Mouse (Mus musculus): ENCODE data around the gene Vcp. TPM values are rescaled to one million over a fixed set of nuclear protein-coding genes. Genes with fewer than 3 reads are reported as not detected.

Gene Vcp
- polyA plus RNA-seq, 1 experiment from 2014 or later: 519 TPM

GRCm38 (mm10) chr4:42954297-42954696 is 46.0 kb downstream of the Vcp start:
- Histone ChIP-seq H3K27me3 (ENCODE audit: control insufficient read depth, insufficient read depth, low read depth, low read length) (no peaks in the 10 kb centered on the region), H3K4me2 (ENCODE audit: low read depth, low read length) (no peak overlapping the region), H3K36me3 (ENCODE audit: control insufficient read depth, insufficient read depth, low read length) (peaks cover 10% of the 10 kb centered on the region), H3K4me1 (replicated peaks; ENCODE audit: control insufficient read depth, insufficient read depth, low read length) (peaks cover 7% of the 10 kb centered on the region), H3K27ac (ENCODE audit: low read length) (no peak overlapping the region), H3K9ac (ENCODE audit: low read length) (no peak overlapping the region), H3K9me3 (ENCODE audit: control insufficient read depth, low read length) (no peaks in the 10 kb centered on the region), H3K4me3 (ENCODE audit: low read length) (no peak overlapping the region)
- WGBS: 13% methylated on average over 10 of the region's 10 CpGs
- no peak for ATAC-seq (ENCODE audit: low read depth)

- WGBS: 35% methylated on average over 10 of the region's 10 CpGs
Measured at GRCm38 (mm10) chr4:42953435-42954094, 46.7 kb downstream of the Vcp start.

GRCm38 (mm10) chr4:42952563-42952962 is 47.7 kb downstream of the Vcp start:
- Histone ChIP-seq H3K9ac (ENCODE audit: low read length) (no peak overlapping the region), H3K27ac (ENCODE audit: low read length) (no peak overlapping the region)

More at GRCm38 (mm10) chr4:42953435-42954094, 46.7 kb downstream of the Vcp start:
- Histone ChIP-seq H3K4me3 (ENCODE audit: low read length) (no peak overlapping the region), H3K36me3 (ENCODE audit: control insufficient read depth, insufficient read depth, low read length) (peaks cover 10% of the 10 kb centered on the region), H3K4me1 (replicated peaks; ENCODE audit: control insufficient read depth, insufficient read depth, low read length) (peaks cover 11% of the 10 kb centered on the region), H3K9ac (ENCODE audit: low read length) (no peak overlapping the region), H3K9me3 (ENCODE audit: control insufficient read depth, low read length) (no peaks in the 10 kb centered on the region), H3K27me3 (ENCODE audit: control insufficient read depth, insufficient read depth, low read depth, low read length) (no peaks in the 10 kb centered on the region), H3K27ac (ENCODE audit: low read length) (no peak overlapping the region), H3K4me2 (ENCODE audit: low read depth, low read length) (no peak overlapping the region)
- no peak for ATAC-seq (ENCODE audit: low read depth)

GRCm38 (mm10) chr4:42951206-42952195 is 48.8 kb downstream of the Vcp start:
- Histone ChIP-seq H3K4me1 (replicated peaks; ENCODE audit: control insufficient read depth, insufficient read depth, low read length) (peaks cover 11% of the 10 kb centered on the region), H3K9me3 (ENCODE audit: control insufficient read depth, low read length) (no peaks in the 10 kb centered on the region), H3K4me2 (ENCODE audit: low read depth, low read length) (no peak overlapping the region), H3K27me3 (ENCODE audit: control insufficient read depth, insufficient read depth, low read depth, low read length) (peaks cover 7% of the 10 kb centered on the region; the same call in 1 of the 2 replicates), H3K9ac (ENCODE audit: low read length) (no peak overlapping the region), H3K27ac (ENCODE audit: low read length) (no peak overlapping the region), H3K36me3 (ENCODE audit: control insufficient read depth, insufficient read depth, low read length) (0 out of 2 replicates have a peak, but pooled peaks cover 3% of the 10 kb centered on the region), H3K4me3 (ENCODE audit: low read length) (no peak overlapping the region)
- no peak for ATAC-seq (ENCODE audit: low read depth)
- WGBS: 62% methylated on average over 11 of the region's 11 CpGs

More at GRCm38 (mm10) chr4:42952563-42952962, 47.7 kb downstream of the Vcp start:
- H3K4me2 ChIP-seq (ENCODE audit: low read depth, low read length): no peak overlapping the region
- peaks cover 11% of the 10 kb centered on the region for H3K4me1 ChIP-seq (replicated peaks; ENCODE audit: control insufficient read depth, insufficient read depth, low read length)
- 83% methylated on average over 7 of the region's 7 CpGs for WGBS
- H3K4me3 ChIP-seq (ENCODE audit: low read length): no peak overlapping the region
- ATAC-seq (ENCODE audit: low read depth): no peak
- H3K9me3 ChIP-seq (ENCODE audit: control insufficient read depth, low read length): no peaks in the 10 kb centered on the region
- H3K27me3 ChIP-seq (ENCODE audit: control insufficient read depth, insufficient read depth, low read depth, low read length): peaks cover 5% of the 10 kb centered on the region; the same call in 1 of the 2 replicates
- H3K36me3 ChIP-seq (ENCODE audit: control insufficient read depth, insufficient read depth, low read length): peaks cover 7% of the 10 kb centered on the region

- peak overlapping the region; percentile 91 for H3K9ac ChIP-seq (ENCODE audit: low read length)
- WGBS: 1% methylated on average over 7 of the region's 27 CpGs
- H3K27ac ChIP-seq (ENCODE audit: low read length): peak overlapping the region; percentile 87
- H3K9me3 ChIP-seq (ENCODE audit: control insufficient read depth, low read length): no peaks in the 10 kb centered on the region
- H3K4me2 ChIP-seq (ENCODE audit: low read depth, low read length): peak overlapping the region; percentile 74
- 0 out of 2 replicates have a peak, but pooled peaks cover under 1% of the 10 kb centered on the region for H3K36me3 ChIP-seq (ENCODE audit: control insufficient read depth, insufficient read depth, low read length)
- peak; percentile 86 for ATAC-seq (ENCODE audit: low read depth)
- H3K27me3 ChIP-seq (ENCODE audit: control insufficient read depth, insufficient read depth, low read depth, low read length): peaks cover 7% of the 10 kb centered on the region; the same call in 1 of the 2 replicates
- H3K4me3 ChIP-seq (ENCODE audit: low read length): peak overlapping the region; percentile 82
- H3K4me1 ChIP-seq (replicated peaks; ENCODE audit: control insufficient read depth, insufficient read depth, low read length): peaks cover 11% of the 10 kb centered on the region
Measured at GRCm38 (mm10) chr4:42950065-42950558, 50.2 kb downstream of the Vcp start.

GRCm38 (mm10) chr4:42949676-42950051 is 50.6 kb downstream of the Vcp start, which contains the start of gene Dnajb5:
Gene Dnajb5, plus strand, starts transcription at chr4:42949814.
- under 1% methylated on average over 37 of the region's 39 CpGs for WGBS
- Histone ChIP-seq H3K9me3 (ENCODE audit: control insufficient read depth, low read length) (no peaks in the 10 kb centered on the region), H3K4me2 (ENCODE audit: low read depth, low read length) (peak within 1 kb of the TSS; percentile 74), H3K4me3 (ENCODE audit: low read length) (peak within 1 kb of the TSS; percentile 82), H3K4me1 (replicated peaks; ENCODE audit: control insufficient read depth, insufficient read depth, low read length) (peaks cover 11% of the 10 kb centered on the region), H3K36me3 (ENCODE audit: control insufficient read depth, insufficient read depth, low read length) (no peaks in the 10 kb centered on the region), H3K9ac (ENCODE audit: low read length) (peak within 1 kb of the TSS; percentile 91), H3K27me3 (ENCODE audit: control insufficient read depth, insufficient read depth, low read depth, low read length) (peaks cover 7% of the 10 kb centered on the region; the same call in 1 of the 2 replicates), H3K27ac (ENCODE audit: low read length) (peak within 1 kb of the TSS; percentile 87)
- peak; percentile 98 for ATAC-seq (ENCODE audit: low read depth)

GRCm38 (mm10) chr4:42949051-42949675 is 51.1 kb downstream of the Vcp start:
- Histone ChIP-seq H3K4me3 (ENCODE audit: low read length) (peak overlapping the region; percentile 82), H3K36me3 (ENCODE audit: control insufficient read depth, insufficient read depth, low read length) (no peaks in the 10 kb centered on the region), H3K4me2 (ENCODE audit: low read depth, low read length) (peak overlapping the region; percentile 74), H3K27ac (ENCODE audit: low read length) (0 out of 2 replicates have a peak overlapping the region, but pooled peaks have one; percentile 32), H3K9me3 (ENCODE audit: control insufficient read depth, low read length) (no peaks in the 10 kb centered on the region), H3K9ac (ENCODE audit: low read length) (no peak overlapping the region; the same call in 1 of the 2 replicates), H3K27me3 (ENCODE audit: control insufficient read depth, insufficient read depth, low read depth, low read length) (peaks cover 7% of the 10 kb centered on the region; the same call in 1 of the 2 replicates), H3K4me1 (replicated peaks; ENCODE audit: control insufficient read depth, insufficient read depth, low read length) (peaks cover 11% of the 10 kb centered on the region)
- WGBS: 10% methylated on average over 14 of the region's 14 CpGs
- no peak for ATAC-seq (ENCODE audit: low read depth)

GRCm38 (mm10) chr4:42948527-42948926 is 51.8 kb downstream of the Vcp start:
- Histone ChIP-seq H3K27ac (ENCODE audit: low read length) (no peak overlapping the region), H3K4me2 (ENCODE audit: low read depth, low read length) (no peak overlapping the region), H3K27me3 (ENCODE audit: control insufficient read depth, insufficient read depth, low read depth, low read length) (peaks cover 7% of the 10 kb centered on the region; the same call in 1 of the 2 replicates), H3K4me3 (ENCODE audit: low read length) (no peak overlapping the region), H3K4me1 (replicated peaks; ENCODE audit: control insufficient read depth, insufficient read depth, low read length) (peaks cover 11% of the 10 kb centered on the region), H3K9me3 (ENCODE audit: control insufficient read depth, low read length) (no peaks in the 10 kb centered on the region), H3K9ac (ENCODE audit: low read length) (no peak overlapping the region), H3K36me3 (ENCODE audit: control insufficient read depth, insufficient read depth, low read length) (no peaks in the 10 kb centered on the region)
- ATAC-seq (ENCODE audit: low read depth): no peak
- 26% methylated on average over 13 of the region's 13 CpGs for WGBS

All from lung, embryonic 16.5 days (tissue).